Mouse (Mus musculus): ENCODE measurements around the gene Olfr613.
"Not testable (repeated sequence)": the region's sequence is repeated elsewhere in the genome, so short reads cannot be mapped to it uniquely, and the experiment has no call there.

The Olfr613 gene

DNA sequence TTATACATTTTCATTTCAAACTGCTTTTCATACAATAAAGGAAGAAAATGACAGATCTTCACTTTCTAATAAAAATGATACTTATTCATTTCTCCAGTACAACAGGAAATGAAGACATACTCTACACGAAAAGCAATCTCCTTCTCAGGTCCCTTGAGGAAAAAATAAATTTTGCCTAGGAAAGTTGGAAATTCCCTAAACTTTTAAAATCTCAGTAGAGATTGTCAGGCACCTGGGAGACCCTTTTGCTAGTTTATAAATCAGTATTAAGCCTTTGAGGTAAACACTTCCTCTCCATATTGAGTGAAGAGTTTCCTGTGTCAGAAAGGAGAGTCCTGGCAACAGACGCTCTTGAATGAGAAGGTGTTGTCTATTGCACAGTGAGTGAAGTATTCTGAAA, at the start of gene Olfr613:
Gene Olfr613, plus strand, starts transcription at position 301 of the 400 bp plus-strand sequence.
- no peak for DNase-seq

DNA sequence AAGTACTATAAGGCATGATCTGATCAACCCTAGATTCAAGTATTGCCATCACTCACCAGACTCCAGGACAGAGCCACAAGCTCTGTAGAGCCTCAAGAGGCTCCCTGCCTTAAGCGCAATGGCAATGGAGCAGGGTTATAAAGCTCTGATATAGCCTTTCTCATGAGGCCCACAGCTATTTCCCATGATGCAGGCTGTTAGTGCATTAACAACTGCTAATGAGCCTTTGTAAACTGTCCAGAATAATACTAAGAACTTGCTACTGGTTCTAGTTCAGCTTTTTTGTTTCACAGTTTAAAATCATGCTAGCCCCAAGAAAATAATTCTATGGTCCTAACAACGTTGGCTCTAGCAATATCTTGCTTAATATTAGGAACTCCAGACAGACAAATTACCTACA, 35.9 kb upstream of the Olfr613 start, which contains the start of gene Olfr610:
Gene Olfr610, minus strand, starts transcription at position 101 of the 400 bp plus-strand sequence.
- no peak for DNase-seq

DNA sequence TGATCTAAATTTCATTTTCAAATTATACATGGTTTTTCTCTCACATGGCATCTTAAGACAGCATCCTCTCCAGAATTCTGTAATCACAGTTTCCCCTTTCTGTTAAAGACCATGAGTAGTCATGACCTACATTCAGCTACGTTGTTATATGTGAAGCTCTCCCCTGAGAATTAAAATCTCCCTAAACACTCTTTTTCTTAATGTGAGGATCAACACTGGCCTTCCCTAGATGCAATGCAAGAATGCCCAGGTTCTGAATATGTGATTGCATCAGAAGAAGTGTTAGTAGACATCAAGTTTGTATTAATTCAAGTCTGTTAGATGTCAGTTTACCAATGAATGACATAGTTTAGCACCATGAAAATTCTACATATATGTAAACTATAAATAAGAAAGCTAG, 27.1 kb upstream of the Olfr613 start, which contains the start of gene Olfr611:
Gene Olfr611, minus strand, starts transcription at position 101 of the 400 bp plus-strand sequence.
- not testable (repeated sequence) for DNase-seq

DNA sequence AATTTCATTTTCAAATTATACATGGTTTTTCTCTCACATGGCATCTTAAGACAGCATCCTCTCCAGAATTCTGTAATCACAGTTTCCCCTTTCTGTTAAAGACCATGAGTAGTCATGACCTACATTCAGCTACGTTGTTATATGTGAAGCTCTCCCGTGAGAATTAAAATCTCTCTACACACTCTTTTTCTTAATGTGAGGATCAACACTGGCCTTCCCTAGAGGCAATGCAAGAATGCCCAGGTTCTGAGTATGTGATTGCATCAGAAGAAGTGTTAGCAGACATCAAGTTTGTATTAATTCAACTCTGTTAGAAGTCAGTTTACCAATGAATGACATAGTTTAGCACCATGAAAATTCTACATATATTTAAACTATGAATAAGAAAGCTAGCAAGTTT, 5.3 kb upstream of the Olfr613 start, which contains the start of gene Olfr612:
Gene Olfr612, minus strand, starts transcription at position 101 of the 400 bp plus-strand sequence.
- DNase-seq = not testable (repeated sequence)

DNA sequence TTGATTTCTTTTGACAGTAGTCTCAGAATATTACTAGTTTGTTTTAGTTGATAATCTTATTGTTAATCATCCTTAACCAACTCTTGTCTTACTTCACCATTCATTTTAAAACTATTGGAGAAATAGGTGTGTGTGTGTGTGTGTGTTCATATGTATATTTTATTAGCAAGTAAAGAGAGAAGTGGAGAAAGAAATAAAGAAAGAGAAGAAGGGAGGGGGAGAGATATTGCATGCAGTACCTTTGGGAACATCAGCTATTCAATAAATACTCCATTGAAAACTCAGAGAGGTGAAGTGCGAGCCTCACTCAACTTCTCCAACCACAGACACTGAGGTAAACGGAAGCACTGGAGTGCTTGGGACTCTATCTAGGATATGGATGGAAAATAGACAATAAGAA, 7.9 kb downstream of the Olfr613 start, which contains the start of gene Olfr615:
Gene Olfr615, plus strand, starts transcription at position 301 of the 400 bp plus-strand sequence.
- no peak for DNase-seq

DNA sequence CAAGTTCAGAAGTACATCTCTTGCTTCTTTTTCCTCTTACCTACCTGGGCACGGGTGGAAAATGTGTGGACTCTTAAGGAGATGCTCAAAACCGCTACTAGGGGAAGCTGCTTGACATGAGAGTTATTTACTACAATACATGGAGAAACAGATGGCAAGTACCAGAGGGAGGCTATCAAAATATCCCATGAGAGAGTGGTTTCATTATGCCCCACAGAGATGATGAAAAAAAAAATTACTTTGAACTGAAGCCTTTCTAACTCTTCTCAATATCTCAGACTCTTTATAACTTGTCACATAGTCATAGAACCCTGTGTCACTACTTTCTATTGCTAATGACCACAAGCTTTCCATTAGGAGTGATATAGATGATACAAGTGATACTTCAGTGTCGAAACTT, 21.2 kb downstream of the Olfr613 start, which contains the start of gene Olfr616:
Gene Olfr616, minus strand, starts transcription at position 101 of the 400 bp plus-strand sequence.
- no peak for DNase-seq

DNA sequence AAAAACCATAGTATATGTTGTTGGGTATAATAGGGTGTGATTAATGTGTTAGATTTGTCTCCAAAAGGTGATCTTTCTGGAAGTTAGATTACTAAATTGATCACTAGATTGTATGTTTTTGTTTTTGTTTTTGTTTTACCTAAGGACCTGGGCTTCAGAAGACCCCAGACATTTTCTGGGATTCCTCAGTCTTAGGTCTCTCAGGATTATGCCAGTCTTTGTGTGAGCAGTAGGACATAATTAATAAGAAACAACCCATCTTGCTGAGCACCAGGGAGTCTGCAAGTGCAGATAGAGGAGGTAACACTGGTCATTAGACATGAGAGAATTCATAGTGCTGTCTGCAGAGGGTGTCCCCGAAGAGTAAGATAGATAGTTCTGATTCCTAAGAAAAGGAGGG, 24.9 kb downstream of the Olfr613 start, which contains the start of gene Olfr617:
Gene Olfr617, plus strand, starts transcription at position 301 of the 400 bp plus-strand sequence.
- DNase-seq = no peak

DNA sequence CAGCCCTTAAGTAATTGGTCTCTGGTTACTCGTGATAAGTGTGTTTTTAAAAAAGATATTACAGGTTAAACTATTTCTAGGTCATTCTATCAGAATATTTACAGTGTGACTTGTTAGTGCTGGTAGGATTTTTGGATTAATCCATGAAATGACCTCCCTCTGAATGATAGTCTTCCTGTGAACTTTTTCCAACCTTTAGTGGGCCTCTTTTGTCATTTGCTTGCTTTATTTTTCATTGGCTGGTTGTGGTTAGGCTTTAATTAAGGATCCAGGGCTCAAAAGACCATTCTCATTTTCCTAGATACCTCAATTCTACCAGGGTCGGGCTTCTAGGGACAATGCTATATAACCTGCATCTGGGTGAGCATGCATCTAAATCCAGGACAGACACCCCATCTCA, 41.9 kb downstream of the Olfr613 start, which contains the start of gene Olfr618:
Gene Olfr618, plus strand, starts transcription at position 301 of the 400 bp plus-strand sequence.
- no peak for DNase-seq

DNA sequence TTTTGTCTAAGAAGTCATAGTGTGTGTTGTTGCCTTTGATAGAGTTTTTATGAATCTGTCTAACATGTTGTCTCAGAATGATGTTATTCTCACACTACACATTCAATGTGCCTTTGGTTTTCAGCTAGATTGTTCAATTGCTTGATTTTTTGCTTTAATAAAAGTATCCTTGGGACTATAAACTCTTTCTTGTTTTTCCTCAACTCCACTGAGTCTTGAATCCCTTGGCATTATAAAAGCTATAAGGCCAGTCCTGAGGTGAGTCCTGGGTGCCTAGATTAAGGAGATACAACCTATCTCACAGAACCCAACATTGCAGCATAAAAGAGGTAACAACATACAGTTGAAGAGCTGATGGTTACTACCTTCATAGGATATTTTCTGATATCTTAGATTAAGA, 52.4 kb downstream of the Olfr613 start, which contains the start of gene Olfr619:
Gene Olfr619, plus strand, starts transcription at position 301 of the 400 bp plus-strand sequence.
- DNase-seq = no peak
